Mouse (Mus musculus): ENCODE results near the gene Sgo2b.
"Not testable (repeated sequence)": the region's sequence is repeated elsewhere in the genome, so short reads cannot be mapped to it uniquely, and the experiment has no call there.

Gene Sgo2b

DNA sequence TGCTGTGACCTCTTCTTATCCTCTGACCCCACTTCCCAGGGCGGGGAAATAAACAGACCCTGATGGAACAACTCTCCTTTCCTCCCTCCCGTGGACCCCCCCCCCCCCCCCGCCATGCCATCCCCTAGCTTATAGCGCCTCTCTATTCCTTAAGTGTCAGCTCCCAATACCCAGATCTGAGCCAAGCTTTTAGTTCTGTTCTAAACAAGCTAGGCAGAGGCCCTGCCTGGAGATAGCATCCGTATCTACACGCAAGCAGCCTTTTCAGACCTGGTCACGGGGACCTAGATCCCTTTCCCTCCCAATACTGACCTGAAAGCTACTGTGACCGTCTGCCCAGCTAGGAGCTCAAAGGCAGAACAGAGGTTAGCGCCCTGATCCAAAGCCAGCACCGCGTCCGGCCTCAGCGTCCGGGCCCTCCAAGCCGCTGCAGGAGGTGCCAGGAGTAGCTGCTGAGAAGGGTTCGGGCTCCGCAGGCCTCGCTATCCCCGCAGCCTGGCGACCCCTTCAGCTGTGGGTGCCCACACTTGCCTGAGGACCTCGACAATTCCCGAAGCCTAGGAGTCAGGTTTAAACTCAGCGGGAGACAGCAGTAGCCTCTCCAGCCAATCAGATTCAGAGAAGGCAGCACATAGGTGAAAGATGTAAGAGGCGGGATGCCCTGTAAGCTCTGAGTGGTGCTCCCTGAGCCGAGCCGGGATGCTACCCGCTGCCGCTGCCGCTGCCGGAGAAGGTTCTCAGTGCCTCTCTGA is at the start of gene Sgo2b:
Sgo2b (minus strand) TSS at position 623 of the 752 bp plus-strand sequence.
- DNase-seq, result peak in 1 of 2 experiments; percentile 1

DNA sequence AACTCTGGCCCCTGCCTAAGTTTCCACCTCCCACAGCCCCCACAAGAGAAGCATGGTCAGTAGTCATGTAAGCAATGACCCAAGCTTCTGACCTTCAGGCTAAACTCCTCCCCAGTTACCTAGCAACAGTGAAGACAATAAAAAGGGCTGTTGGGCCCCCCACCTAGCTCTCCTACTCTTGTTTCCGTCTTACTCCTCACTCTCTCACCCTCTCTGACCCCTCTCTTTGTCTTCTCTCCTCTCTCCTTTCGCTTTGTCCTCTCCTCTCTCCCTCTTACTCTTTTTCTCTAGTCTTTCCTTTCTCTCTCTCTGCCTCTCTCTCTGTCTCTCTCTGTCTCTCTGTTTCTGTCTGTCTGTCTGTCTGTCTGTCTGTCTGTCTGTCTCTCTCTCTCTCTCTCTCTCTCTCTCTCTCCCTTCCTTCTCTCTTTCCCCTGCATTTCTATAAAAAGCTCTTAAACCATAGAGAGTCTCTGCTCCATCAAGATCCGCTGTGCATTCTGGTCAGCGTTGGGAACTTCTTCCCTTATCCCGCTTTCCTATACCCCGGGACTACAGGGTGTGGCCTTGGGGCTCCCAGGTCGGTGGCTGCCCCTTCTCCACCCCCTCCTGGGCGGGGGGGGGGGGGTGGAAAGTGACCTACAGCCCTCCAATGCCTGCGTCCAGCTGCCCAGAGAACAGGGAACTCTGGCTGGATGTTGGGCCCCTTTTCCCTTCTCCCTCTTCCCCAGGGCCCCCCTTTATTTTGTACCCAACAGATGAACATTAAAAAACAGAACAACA is 18.8 kb upstream of the Sgo2b start:
- DNase-seq, result not testable (repeated sequence)

DNA sequence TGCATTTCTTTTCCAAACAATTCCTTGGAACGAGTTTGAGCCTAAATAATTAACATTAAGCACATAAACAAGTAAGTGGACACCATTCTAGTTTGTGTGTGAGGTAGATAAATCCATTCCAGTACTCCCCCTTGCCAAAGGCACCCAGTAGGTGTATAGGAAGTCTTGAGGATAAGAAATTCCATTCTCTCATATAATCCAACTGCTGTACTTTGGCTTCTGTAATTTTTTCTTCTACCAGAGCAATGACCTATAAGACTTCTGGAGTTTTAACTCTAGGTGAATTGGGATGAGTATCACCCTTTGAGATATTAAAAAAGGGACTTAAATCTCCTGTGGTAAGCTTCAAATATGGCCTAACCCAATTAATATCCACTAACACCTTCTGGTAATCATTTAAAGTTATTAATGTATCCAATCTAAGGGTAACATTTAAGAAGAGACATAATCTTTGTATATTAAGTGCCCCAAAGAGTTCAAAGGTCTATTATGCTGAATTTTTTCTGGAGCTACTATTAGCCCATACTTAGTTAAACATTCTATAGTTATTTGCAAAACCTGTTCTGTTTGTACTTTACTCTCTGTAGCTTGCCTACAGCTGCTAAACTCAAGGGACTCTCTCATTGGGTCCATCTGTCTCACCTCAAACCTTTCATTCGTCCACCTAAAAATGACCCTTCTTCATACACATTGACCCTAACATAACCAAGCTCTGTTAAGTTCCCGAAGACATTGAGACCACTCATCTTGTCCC is 9.2 kb upstream of the Sgo2b start:
- no peak for DNase-seq

DNA sequence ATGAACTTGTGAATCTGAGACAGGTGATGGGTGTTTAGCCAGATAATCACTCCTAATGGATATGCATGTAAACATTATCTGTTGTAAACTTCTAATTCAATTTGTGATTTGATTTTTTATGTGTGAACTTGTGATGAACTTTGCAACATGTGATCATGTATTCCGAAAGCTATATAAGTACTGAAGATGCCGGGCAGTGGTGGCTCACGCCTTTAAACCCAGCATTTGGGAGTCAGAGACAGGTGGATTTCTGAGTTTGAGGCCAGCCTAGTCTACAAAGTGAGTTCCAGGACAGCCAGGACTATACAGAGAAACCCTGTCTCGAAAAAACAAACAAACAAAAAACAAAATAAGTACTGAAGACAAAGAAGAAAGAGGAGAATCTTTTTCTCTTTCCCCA is 1.8 kb upstream of the Sgo2b start:
- DNase-seq, result not testable (repeated sequence)

DNA sequence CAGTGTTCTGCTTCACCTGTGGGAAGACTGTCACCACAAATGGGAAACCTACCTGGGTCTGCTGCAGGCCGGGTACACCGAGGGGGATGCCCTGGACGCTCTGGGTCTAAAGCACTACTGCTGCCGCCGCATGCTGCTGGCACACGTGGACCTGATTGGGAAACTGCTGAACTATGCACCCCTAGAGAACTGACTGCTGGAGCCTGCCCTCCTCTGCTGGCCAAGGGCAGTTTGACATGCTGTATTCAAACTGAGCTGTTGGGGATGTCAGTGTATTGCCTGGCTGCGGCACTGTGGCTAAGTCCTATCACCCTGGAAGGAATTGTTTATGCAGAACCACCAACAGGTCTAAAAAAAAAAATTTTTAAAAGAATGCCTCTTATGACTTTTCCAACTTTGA is 18.9 kb downstream of the Sgo2b start:
- no peak for DNase-seq

DNA sequence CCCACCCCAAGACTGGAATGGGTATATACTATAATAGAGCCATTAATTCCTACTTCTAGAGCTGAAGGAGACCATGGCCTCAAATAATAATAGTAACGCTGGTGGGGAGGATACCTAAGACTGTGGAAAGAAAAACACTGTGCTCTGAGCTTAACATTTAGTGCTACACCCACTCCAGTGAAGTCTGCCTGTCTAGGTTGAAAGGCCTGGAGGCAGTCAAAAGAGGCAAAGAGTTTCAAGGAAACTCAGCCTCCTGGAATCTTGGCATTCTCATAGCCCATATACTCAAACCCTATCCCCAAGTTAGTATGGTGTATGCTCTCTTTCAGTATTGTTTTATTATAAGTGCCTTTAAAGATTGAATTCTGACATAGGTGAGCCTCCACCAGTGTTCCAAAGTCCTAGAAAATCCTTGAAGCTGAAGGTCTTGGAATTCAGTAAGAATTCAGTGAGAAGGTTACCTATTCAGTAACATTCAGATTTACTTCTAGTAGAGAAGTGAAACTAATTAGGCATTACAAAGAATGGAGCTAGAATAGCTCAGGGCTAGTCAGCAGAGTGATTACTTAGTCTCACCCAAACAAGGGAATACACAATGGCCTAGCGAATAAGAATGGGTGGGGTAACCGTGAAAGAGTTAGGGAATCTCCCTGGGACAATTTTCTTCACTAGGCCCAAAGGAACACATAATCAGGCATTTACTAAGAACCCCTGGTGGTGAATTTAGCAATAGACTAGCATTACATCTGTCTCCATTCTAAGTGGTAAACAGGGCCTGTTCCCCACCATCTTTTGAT is 22.5 kb downstream of the Sgo2b start:
- DNase-seq, result no peak

DNA sequence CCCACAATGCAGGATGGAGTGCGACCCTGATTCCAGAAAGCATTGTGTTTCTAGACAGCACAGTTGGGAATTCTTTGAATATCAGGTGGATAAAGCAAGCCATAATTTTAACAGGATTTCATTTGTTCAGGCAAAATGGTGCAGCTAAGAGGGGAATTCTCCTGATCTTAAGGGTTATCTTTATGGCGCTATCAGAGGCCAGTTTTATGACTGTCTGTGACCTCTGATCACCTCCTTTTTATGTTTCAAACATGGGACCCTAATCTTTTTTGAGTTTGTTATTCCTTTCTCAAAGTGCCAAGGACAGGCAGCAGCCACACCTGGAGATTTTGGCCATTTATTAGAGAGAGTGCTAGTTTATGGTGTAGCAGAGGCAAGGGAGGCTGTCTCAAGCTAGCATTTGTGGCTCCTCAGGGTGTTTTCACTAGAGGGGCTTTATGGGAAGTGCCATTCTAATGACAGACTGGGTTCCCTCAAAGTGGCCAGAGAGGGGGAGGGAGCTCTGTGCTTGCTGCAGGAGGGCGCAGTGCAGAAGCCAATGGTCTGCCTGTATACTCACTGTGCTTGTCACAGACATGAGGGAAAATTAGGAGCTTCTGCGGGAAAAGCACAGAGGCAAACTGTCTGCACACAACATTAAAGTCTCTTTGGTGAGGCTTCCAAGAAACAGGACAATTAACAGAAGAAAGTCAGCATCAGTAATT is 30.6 kb downstream of the Sgo2b start:
- no peak for DNase-seq

DNA sequence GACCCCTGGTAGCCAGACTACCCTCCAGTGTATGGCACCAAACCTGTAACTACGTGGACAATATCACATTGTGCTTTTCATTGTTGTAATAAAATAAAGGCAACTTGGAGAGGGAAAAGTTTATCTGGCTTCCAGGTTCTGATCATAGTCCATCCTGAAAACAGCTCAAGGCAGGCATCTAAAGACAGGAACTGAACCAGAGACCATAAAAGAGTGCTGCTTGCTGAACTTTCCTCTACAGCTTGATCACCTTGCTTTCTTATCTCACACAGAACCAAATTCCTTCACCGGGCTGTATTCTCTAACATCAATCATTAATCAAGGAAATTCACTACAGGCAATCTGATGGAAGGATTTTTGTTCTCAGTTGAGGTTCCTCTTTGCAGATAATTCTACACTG is 57.0 kb downstream of the Sgo2b start:
- no peak for DNase-seq

DNA sequence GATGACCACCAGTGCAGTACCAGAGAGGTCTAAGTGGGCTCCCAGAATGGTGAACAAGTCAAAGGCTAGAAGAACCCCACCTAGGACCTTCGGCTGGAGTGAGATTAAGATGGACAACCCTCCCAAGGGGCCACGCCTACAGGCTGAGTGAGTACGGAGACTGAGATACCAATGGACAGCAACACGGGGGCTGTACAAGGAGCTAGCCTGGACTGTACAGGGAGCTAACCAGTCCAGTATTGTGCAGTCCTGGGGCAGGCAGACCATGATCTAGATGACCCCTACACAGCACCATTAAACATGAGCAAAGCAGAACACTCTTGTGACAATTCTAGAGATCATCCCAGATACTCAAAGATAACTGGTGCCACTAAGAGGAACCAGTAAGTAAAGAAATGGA is 73.7 kb downstream of the Sgo2b start:
- no peak for DNase-seq

DNA sequence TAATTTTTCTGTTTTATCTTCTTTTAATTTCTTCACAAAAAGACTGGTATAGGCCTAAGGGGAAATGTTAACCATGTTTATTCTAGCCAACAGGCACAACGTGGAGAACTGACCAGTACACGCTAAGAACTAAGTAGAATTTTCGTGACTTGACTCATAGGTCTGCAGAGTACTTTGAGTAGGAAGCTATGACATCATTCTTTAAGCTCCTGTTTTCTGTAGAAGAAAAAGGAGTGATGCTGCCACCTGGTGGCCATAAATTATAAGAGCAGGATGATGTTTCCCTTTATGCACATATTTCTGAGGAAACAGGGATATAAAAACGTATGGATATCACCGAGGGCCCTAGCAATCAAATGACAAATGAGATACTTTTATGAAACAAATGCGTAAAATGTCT is 74.7 kb downstream of the Sgo2b start:
- peak; percentile 71 to 72 for DNase-seq

DNA sequence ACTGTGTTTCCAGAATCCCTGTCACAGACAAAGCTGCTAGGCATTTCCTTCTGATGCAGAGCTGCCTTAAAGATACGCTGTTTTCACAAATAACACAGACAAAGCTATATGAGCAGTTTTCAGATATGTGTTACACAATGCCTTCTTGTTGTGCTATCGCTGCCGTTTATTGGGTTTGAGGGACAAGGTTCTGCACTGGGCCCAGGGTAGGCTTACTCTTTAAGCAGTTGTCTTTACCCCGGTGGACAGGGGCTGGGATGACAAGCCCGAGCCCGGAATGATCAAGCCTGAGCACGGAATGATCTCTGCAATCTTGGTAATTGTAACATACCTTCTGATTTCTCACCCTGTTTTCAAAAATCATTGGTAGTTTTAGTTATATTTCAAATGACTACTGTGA is 75.1 kb downstream of the Sgo2b start:
- no peak for DNase-seq

All from kidney, postnatal 4 days (tissue).